Mouse (Mus musculus) lung, embryonic 15.5 days (tissue): ENCODE measurements around the gene Trim3. TPM values are rescaled to one million over a fixed set of nuclear protein-coding genes. Genes with fewer than 3 reads are reported as not detected.

Source experiments
- polyA plus RNA-seq: library from polyadenylated mRNA; unstranded; fragments of >200 nt; fragmentation: Nextera tagmentation; extraction: Ambion mirVana; gene quantifications from 2 replicates; pipeline ENCODE4 v1.2.1, GENCODE M21; 2015

The Trim3 gene
- polyA plus RNA-seq, 1 experiment from 2014 or later, result 59.9 TPM

Other genes with a start within 250 kb of the Trim3 start
- gene Fam160a2, start 233.5 kb downstream of the Trim3 start, polyA plus RNA-seq, result 40.3 and 41.0 TPM in 2 replicates
- not detected in 2 replicates for gene Cnga4, start 229.0 kb downstream of the Trim3 start, polyA plus RNA-seq
- gene Cckbr, start 207.8 kb downstream of the Trim3 start, polyA plus RNA-seq, result 0.21 and 0.29 TPM in 2 replicates
- gene Cavin3, start 151.3 kb downstream of the Trim3 start, polyA plus RNA-seq, result 106 and 110 TPM in 2 replicates
- gene Smpd1, start 79.2 kb downstream of the Trim3 start, polyA plus RNA-seq, result 36.9 and 40.0 TPM in 2 replicates
- 43.6 and 47.8 TPM in 2 replicates for gene Apbb1, start 51.9 kb downstream of the Trim3 start, polyA plus RNA-seq
- gene Hpx, start 33.4 kb downstream of the Trim3 start, polyA plus RNA-seq, result 1.1 and 2.4 TPM in 2 replicates
- gene Timm10b, start 6.5 kb upstream of the Trim3 start, polyA plus RNA-seq, result 187 TPM in 2 replicates
- gene Arfip2, start 6.8 kb upstream of the Trim3 start, polyA plus RNA-seq, result 77.3 and 79.1 TPM in 2 replicates
- gene Gm45799, start 7.0 kb upstream of the Trim3 start, polyA plus RNA-seq, result 33.8 and 34.3 TPM in 2 replicates
- gene Dnhd1, start 17.3 kb upstream of the Trim3 start, polyA plus RNA-seq, result 1.1 TPM in 2 replicates
- 383 and 394 TPM in 2 replicates for gene Ilk, start 103.0 kb upstream of the Trim3 start, polyA plus RNA-seq
- gene Rrp8, start 103.8 kb upstream of the Trim3 start, polyA plus RNA-seq, result 39.6 and 41.4 TPM in 2 replicates
- 131 and 136 TPM in 2 replicates for gene Taf10, start 110.8 kb upstream of the Trim3 start, polyA plus RNA-seq
- 73.4 and 78.8 TPM in 2 replicates for gene Tpp1, start 118.7 kb upstream of the Trim3 start, polyA plus RNA-seq
- 9.3 and 9.4 TPM in 2 replicates for gene Dchs1, start 154.1 kb upstream of the Trim3 start, polyA plus RNA-seq
- 340 and 374 TPM in 2 replicates for gene Mrpl17, start 177.5 kb upstream of the Trim3 start, polyA plus RNA-seq